Mouse (Mus musculus) kidney, postnatal 25 days (tissue): ENCODE data around the gene P3h3.

ENCODE experiments used
- DNase-seq, 2 experiments: peaks; one replicate each; pipeline ENCODE4 v3.0.0; 2021; ENCODE audit warnings: mixed read lengths in 2 of 2

Gene P3h3

GRCm38 (mm10) chr6:124808358-124809012, 49.1 kb downstream of the P3h3 start, which contains the start of gene Spsb2:
Spsb2 (plus strand) TSS chr6:124808661.
- DNase-seq, result peak; percentile 81 to 92

DNA sequence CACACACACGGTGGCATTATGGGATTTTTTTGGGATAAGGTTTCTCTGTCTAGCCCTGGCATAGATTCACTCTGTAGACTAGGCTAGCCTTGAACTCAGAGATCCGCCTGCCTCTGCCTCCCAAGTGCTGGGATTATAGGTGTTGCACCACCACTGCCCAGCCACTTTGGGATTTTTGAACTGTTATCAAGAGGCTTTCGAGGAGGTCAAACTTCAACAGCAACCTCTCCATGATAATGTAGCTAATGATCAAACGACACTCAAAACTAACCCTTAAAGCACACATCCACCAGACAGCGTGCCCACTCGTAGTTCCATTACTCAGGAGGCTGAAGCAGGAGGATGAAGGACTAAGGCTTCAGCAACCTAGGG, 49.6 kb downstream of the P3h3 start:
- no peak for DNase-seq

GRCm38 (mm10) chr6:124807366-124807765, 50.2 kb downstream of the P3h3 start:
- DNase-seq, result no peak

- no peak for DNase-seq
These were observed 51.0 kb downstream of the P3h3 start for GRCm38 (mm10) chr6:124806446-124807140.

GRCm38 (mm10) chr6:124805341-124806321, 51.9 kb downstream of the P3h3 start:
- DNase-seq, result peak; percentile 99

- DNase-seq, result peak in 1 of 2 experiments; percentile 6
These were observed 53.2 kb downstream of the P3h3 start for GRCm38 (mm10) chr6:124804341-124804740.

DNA sequence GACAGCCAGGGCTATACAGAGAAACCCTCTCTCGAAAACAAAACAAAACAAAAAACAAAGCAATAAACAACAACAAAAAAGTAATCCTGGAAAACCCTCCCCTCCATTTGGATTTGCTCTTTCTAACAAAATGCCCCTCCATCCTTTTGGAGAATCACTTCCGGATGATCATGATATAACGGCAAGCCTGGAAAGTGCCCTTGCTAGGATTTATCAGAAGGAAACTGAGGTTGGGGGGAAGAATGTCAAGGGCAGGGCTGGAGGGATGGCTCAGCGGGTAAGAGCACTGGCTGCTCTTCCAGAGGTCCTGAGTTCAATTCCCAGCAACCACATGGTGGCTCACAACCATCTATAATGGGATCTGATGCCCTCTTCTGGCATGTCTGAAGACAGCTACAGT, 53.9 kb downstream of the P3h3 start:
- peak in 1 of 2 experiments; percentile 16 for DNase-seq

- peak in 1 of 2 experiments; percentile 4 for DNase-seq
These were observed 54.5 kb downstream of the P3h3 start for GRCm38 (mm10) chr6:124803061-124803460.

DNA sequence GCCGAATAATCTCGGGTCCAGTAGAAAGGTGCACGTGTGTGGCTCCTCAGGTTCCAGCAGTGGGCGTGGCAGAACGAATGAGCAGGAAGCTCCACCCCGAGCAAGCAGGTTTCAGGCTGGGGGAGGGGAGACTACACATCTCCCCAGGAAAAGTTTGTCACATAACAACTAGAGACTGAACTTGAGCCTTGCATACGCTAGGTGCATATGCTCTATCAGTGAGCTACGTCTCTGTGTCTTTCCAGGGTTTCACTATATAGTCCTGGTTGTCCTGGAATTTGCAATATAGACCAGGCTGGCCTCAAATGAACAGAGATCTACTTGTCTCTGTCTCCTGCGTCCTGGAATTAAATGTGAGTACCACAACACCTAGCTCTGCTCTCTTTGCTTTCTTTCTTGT, 55.2 kb downstream of the P3h3 start:
- DNase-seq, result peak in 1 of 2 experiments; percentile 32

- no peak for DNase-seq
These were observed 61.4 kb downstream of the P3h3 start for GRCm38 (mm10) chr6:124796200-124796599.

DNA sequence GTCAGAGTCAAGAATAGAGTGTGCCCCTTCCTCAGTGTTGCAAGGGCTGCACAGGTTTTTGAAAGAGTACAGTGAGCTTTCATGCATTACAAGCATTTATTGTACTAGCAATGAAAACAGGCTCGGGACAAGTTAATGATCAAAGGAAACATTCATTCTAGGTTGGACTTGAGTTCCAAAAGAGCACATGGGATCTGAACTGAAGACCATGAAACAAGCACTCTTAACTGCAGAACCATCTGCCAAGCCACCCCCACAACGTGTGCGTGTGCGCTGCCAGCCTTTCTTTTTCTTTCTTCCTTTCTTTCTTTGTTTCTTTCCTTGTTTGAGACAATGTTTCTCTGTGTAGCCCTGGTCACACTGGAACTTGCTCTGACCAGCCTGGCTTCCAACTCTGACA, 61.8 kb downstream of the P3h3 start:
- peak; percentile 49 to 53 for DNase-seq

DNA sequence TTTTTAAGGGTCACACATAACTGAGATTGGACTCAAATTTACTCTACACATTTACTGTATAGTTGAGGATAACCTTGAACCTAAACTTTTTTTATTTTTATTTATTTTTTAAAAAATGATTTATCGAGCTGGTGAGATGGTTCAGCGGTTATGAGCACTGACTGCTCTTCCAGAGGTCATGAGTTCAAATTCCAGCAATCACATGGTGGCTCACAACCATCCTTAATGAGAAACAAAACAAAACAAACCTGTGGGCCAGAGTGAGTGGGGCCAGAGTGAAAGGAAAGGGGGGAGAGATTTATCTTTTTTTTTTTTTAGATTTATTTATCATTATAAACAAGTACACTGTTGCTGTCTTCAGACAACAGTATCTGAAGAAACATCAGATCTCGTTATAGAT, 65.6 kb downstream of the P3h3 start:
- peak in 1 of 2 experiments; percentile 40 for DNase-seq
